Mouse (Mus musculus): ENCODE data around the gene Znrf1. TPM values are rescaled to one million over a fixed set of nuclear protein-coding genes. Genes with fewer than 3 reads are reported as not detected.

The Znrf1 gene
- total RNA-seq, 2 experiments from 2014 or later = 106 to 116 TPM

DNA sequence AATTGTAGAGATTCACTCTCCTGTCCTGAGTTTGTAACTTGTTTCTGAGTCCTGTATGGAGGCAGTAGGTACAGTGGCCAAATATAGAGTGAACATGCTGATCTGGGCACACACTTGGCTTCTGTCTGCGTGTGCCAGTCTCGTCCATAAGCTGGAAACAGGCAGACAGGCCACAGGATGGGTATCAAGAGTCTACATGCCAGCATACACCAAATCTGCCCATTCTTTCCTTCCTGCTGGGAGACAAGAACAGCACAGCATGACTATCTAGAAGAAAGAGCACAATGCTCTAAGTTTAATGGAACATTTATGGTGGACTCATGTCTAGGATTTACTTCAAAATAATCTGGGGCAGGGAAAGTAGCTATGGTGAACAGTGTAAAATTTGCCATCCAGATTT, 59.1 kb downstream of the Znrf1 start:
- DNase-seq (ENCODE audit: extremely low spot score in 1 of 2, low spot score in 1 of 2) = no peak

DNA sequence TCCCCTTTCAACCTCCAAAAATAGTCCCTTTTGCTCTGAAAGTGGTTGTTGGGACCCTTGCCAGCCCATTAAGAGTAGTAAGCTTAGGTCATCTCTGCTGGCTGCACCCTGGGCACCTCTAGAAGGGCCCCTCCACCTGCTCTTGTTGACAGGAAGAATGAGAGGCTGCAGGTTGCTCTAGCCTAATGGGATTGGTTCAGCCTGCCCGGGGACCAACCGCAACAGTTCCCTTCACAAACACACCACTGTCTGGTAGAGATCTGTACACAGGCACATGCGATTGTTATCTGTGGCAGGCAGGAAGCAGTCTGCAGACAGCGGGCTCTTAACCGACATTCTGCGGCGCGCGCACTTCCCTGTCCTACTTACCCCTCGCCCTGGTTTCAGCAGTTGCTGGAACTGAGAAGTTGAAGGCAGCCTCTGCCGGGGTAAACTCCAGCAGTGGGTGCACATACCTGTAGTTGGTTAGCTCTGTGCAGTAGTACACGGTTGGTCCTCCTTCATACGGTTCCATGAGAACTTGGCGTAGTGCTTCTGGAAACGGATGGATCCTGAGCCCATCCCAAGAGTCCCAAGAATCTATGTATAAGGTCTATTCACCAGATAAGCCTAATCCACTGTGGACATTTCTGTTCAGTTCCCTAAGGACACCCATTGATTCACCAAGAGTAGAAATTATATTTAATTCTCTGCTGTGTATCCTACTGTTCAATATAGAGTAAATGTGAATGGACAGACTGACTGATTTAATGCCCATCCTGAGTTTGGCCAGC, 60.0 kb downstream of the Znrf1 start:
- no peak for DNase-seq (ENCODE audit: extremely low spot score in 1 of 2, low spot score in 1 of 2)

DNA sequence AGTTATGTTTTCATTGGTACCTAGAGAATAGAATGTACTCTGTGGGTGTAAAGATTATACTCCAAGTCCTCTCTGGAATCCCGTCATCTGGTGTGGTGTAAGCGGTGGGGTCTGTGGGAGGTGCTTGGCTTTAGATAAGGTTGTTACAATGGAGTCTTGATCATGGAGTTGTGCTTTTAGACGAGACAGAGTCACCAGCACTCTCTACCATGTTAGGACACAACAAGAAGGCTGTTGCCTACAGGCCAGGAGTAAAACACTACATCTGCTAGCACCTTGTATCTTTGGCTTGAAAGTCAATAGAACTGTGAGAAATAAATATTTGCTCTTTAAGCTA, 60.6 kb downstream of the Znrf1 start:
- no peak for DNase-seq (ENCODE audit: extremely low spot score in 1 of 2, low spot score in 1 of 2)

GRCm38 (mm10) chr8:111597310-111597709, 61.4 kb downstream of the Znrf1 start:
- DNase-seq (ENCODE audit: extremely low spot score in 1 of 2, low spot score in 1 of 2) = no peak

DNA sequence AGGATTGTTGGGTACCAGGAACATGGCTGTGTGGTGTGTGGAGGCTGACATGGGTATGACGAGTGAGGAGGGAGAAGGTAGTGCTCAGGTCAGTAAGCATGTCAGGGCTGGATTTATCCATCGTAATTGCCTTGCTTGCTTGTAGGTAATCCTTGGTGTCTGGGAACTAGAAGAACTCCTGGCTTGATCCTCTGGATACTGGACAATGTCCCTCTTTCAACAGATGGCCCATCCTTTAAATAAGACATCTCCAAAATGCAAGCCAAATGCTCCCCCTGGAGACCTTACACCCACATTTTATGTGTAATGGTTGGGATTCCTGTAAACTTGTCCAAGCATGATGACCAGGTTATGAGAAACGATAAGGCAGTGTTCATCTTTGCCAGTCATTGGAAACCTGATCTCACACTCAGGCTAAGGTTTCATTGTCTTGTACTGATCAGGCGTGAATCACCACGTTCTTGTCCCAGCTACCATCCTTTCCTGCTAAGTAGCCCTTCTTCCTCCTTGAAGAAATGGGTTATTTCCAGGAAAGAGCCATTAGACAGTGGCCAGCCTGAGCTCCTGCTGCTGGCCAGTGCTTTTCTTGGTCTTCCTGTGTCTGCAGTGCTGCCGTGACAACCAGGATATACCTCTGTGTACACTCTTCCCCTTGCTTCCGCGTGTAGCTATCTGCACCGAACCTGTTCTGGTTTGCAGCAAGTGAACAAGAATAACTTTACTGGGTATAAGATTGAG, 64.0 kb downstream of the Znrf1 start:
- no peak for DNase-seq (ENCODE audit: extremely low spot score in 1 of 2, low spot score in 1 of 2)

GRCm38 (mm10) chr8:111602050-111602449, 66.2 kb downstream of the Znrf1 start:
- DNase-seq (ENCODE audit: extremely low spot score in 1 of 2, low spot score in 1 of 2) = no peak

GRCm38 (mm10) chr8:111604986-111605385, 69.1 kb downstream of the Znrf1 start:
- DNase-seq (ENCODE audit: extremely low spot score in 1 of 2, low spot score in 1 of 2) = no peak

DNA sequence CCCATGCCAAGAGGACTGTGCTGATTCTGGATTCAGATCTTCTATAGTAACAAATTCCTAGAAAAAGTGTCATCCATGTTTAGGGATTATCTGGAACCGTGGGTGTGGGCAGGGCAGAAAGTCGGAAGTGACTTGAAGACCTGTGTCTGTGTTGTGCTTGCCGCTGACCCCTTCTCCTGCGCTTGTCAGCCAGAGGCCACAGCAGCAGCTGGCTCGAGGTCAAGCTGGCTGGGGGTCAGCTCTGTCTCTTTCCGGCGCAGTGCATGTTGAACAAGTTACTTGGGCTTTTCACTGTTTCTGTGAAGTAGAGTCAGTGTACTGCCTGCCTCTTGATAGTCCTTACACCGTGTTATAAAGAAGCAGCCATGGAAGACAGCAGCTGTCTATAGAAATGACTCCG, 71.1 kb downstream of the Znrf1 start:
- DNase-seq (ENCODE audit: extremely low spot score in 1 of 2, low spot score in 1 of 2) = no peak

GRCm38 (mm10) chr8:111607414-111607813, 71.5 kb downstream of the Znrf1 start:
- DNase-seq (ENCODE audit: extremely low spot score in 1 of 2, low spot score in 1 of 2) = no peak

GRCm38 (mm10) chr8:111613181-111613580, 77.3 kb downstream of the Znrf1 start:
- no peak for DNase-seq (ENCODE audit: extremely low spot score in 1 of 2, low spot score in 1 of 2)

DNA sequence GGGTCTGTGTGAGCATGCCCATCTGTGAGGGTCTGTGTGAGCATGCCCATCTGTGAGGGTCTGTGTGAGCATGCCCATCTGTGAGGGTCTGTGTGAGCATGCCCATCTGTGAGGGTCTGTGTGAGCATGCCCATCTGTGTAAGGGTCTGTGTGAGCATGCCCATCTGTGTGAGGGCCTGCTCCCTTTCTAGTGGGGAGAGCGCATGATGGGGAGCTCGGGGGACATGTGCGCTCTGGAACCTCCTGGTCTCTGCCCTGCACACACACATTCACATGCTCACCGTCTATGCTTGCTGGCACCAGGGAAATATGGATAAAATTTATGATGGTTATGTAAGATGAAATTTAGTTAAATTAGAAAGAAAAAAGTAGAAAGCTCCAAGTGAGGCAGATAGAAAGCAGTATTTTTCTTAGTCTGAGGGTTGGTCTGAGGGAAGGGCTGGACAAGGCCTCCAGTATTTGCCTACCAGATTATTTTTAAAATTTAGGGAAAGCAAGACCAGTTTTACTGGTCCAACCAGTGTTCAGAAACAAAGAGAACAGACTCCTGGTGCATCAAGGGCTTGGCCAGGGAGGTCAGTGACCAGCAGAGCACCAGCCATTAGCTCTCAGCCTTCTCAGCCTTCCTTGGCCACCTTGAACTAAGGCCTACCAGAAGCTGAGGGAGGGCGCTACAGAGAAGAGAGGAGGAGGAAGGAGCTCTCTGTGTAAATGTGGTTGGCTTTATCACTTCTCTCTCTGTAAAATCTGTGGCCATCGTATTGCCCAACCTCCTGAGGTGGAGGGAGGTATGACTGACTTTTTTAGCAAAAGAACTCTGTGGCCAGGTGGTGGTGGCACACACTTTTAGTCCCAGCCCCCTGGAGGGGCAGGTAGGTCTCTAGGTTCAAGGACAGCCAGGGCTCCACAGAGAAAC, 79.1 kb downstream of the Znrf1 start:
- no peak for DNase-seq (ENCODE audit: extremely low spot score in 1 of 2, low spot score in 1 of 2)

DNA sequence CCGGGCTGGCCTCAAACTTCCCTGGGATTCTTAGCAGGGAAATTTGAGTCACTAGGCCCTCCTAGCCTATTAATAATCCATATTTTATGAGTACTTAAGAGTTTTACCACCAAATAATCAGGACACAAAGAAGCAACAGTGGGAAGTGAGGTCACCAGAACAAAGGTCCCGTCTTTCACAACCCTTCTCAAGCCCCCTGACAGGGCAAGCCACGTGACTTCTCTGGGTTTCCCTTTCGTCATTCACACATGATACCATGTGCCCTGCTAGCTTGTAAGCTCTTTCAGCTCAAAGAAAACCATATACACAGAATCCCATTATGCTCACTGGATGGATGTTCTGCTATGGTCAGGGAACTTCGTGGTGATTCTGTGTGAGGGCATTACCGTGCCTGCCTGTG, 81.9 kb downstream of the Znrf1 start:
- DNase-seq (ENCODE audit: extremely low spot score in 1 of 2, low spot score in 1 of 2) = no peak

GRCm38 (mm10) chr8:111618273-111618672, 82.4 kb downstream of the Znrf1 start:
- DNase-seq (ENCODE audit: extremely low spot score in 1 of 2, low spot score in 1 of 2) = no peak

GRCm38 (mm10) chr8:111619936-111620335, 84.0 kb downstream of the Znrf1 start:
- DNase-seq (ENCODE audit: extremely low spot score in 1 of 2, low spot score in 1 of 2) = no peak

DNA sequence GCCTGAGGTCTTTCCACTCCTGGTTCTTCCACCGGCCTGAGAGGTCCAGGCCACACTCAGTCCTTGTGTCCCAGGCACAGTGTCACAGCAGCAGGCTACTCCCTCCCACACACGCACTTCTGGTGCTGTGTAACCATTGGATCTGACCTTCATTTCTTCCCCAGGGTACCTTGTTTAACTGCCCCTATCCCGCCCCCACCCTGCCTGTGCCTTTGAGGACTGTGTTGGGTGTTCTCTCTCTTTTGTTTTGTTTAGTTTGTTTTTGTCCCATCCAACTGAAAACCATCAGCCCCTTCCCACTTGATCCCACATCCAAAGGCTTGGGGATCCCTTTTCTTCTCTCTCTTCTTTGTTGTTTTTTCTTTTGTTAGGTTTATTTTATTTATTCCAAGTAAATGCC, 86.2 kb downstream of the Znrf1 start:
- DNase-seq (ENCODE audit: extremely low spot score in 1 of 2, low spot score in 1 of 2) = no peak

GRCm38 (mm10) chr8:111622553-111622952, 86.7 kb downstream of the Znrf1 start:
- DNase-seq (ENCODE audit: extremely low spot score in 1 of 2, low spot score in 1 of 2) = no peak

GRCm38 (mm10) chr8:111624081-111624852, 88.4 kb downstream of the Znrf1 start:
- peak in 1 of 2 experiments; percentile 28 for DNase-seq (ENCODE audit: extremely low spot score in 1 of 2, low spot score in 1 of 2)

GRCm38 (mm10) chr8:111624853-111625221, 88.9 kb downstream of the Znrf1 start:
- DNase-seq (ENCODE audit: extremely low spot score in 1 of 2, low spot score in 1 of 2) = no peak

- peak; percentile 54 to 80 for DNase-seq (ENCODE audit: extremely low spot score in 1 of 2, low spot score in 1 of 2)
These were observed 90.0 kb downstream of the Znrf1 start for GRCm38 (mm10) chr8:111625694-111626527.

- DNase-seq (ENCODE audit: extremely low spot score in 1 of 2, low spot score in 1 of 2) = no peak
These were observed 90.6 kb downstream of the Znrf1 start for GRCm38 (mm10) chr8:111626528-111626820.

Measured in layer of hippocampus, postnatal 25 days (tissue).